Mouse (Mus musculus) thymus, adult 18-20 months (tissue): ENCODE data around the gene Cdk8.

Experiments
- DNase-seq, 2 experiments: peaks; one replicate each; pipeline ENCODE4 v3.0.0; 2022; ENCODE audit warnings: mixed read lengths in 2 of 2

Cdk8 gene

DNA sequence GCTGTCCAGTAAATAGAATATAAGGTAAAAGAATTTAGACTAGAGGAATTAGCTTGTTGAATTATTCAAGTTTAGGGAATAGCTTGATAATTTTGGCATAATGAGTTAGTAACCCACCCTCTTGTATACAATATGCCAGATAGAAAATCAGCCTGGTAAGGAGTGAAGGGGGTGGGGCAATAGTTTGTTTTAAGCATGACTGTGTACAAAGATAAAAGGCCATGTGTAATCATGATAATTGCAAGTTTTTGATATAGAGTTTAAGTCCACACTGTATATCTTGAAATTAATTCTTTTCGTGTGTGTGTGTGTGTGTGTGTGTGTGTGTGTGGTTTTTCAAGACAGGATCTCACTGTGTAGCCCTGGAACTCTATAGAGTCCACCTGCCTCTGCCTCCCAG is 3.3 kb downstream of the Cdk8 start:
- DNase-seq: no peak

- no peak for DNase-seq
Observed at GRCm38 (mm10) chr5:146238274-146238673, 7.2 kb downstream of the Cdk8 start.

GRCm38 (mm10) chr5:146240771-146241170 is 9.7 kb downstream of the Cdk8 start:
- DNase-seq: no peak

DNA sequence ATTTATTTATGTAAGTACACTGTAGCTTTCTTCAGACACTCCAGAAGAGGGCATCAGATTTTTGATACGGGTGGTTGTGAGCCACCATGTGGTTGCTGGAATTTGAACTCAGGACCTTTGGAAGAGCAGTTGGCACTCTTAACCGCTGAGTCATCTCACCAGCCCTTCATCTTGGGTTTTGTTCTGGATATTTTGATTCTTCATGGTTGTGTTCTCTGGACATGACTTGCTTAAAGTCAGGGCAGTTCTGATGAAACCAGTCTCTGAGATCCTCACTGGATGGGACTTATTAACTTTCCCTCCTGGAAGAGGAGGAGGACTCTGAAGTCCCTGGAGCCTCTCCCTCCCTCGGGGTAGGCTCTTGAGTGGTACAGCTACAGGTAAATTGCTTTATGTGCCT is 10.2 kb downstream of the Cdk8 start:
- DNase-seq: no peak

DNA sequence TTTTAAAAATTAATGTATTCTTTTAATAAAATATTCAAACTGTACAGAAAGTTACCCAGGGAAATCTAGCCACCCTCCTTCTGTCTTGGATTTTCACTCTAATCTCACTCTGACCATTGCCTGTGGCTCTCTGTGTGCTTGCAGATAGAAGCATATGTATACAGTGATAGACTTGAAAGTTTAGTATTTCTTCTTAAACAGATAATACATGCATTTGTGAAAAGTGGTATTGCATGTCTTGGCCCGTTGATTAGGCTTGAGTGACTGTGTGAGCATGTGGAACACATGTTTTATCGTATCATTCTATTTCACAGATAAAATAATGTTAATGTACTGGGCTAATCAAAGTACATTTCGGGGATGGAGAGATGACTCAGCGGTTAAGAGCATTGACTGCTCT is 14.2 kb downstream of the Cdk8 start:
- no peak for DNase-seq

DNA sequence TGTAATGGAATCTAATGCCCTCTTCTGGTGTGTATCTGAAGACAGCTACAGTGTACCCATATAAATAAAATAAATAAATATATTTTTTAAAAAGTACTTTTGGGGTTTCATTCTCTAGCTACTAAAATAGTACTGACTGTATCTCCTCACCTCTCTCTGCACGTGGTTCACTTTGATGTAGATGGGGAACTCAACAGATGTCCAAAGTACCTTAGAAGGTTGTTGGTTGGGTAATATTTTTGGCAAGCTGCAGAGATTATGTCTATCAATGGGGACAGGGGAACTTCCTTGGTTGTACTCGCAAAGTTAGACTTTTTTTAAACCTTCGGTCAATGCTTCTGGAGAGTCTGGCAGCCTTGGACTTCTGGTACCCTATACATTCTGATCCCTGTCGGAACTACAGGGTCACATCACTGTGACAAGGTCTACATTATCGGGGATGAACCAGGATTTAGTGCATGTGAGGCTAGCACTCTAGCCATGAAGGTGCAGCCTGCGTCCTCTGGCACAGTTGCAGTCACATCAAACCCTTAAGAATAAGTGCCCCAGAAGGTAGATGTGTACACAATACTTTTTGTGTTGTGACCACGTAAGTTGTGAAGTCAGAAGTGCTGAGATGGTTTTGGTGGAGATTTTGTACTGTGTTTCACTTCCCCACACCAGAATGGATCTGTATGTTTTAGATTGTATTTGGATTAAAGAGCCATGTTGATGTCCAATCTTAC is 14.8 kb downstream of the Cdk8 start:
- no peak for DNase-seq

DNA sequence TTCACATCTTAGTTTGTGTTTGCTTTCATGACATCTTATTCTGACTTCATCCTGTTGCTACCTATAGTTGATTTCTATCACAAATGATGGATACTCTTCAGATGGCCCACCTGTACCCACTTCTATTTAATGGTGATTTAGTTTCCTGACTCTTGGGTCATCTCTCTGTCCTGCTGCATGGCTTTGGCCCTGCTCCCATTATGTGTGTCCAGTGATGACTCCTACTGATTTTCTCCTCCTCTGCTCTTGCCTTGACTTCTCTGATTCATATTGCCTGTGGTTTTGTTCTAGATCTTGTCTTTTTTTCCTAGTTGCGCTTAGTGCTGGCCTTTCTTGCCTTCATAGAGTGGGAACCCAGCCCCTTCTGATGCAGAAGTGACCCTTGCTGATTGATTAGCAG is 15.4 kb downstream of the Cdk8 start:
- DNase-seq: no peak

GRCm38 (mm10) chr5:146247709-146248108 is 16.7 kb downstream of the Cdk8 start:
- DNase-seq: no peak

GRCm38 (mm10) chr5:146248746-146249145 is 17.7 kb downstream of the Cdk8 start:
- no peak for DNase-seq

DNA sequence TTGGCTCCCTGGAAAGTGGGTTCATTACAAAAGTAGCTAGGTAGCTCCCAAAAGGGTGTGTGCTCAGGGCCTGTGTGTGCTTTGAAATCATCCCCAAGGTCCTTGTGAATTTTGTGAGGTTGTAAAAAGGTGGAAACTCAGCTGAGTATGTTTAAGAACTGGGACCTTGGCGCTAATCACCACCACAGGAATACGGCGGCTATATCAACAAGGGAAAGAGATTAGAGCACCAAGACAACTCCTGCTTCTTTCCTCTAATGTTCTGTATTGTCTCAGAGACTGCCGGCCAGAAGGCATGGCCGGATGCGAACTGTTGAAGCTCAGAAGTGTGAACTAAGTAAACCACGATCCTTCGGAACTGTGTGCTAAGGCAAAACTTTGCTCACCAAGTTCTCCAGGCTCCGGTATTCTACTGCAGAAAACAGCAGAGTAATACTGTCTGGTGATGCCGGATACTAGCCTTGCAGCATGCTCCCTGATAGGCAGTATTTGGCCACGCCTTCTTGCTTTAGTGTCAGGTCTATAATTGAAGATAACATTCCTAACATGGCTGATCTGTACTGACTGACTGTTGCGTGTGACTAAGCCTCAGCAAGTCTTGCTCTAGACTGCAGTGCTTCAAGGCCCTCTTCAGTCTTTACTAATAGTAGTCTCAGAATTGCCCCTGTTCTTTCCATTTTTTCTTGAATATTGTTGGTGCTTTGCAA is 19.5 kb downstream of the Cdk8 start:
- DNase-seq: no peak

GRCm38 (mm10) chr5:146251663-146252429 is 20.8 kb downstream of the Cdk8 start:
- no peak for DNase-seq

- no peak for DNase-seq
Observed at GRCm38 (mm10) chr5:146253644-146254043, 22.6 kb downstream of the Cdk8 start.

DNA sequence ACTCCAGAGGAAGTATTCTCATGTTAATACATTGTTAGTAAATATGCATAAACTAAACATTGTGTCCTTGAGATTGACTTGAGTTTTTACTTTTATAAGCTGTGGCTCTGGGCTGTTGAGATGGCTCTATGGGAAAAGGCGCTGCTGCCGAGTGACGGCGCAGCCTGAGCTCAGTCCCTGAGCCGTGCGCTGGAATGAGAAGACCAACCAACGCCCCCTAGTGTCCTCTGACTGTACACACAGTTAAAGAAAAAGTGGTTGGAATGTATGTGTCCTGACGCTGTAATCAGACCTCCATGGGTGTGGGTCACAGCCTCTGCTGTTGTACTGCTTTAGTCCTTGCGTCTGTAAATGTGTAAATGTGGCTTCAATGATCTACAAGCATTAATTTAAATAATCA is 29.0 kb downstream of the Cdk8 start:
- DNase-seq: no peak

DNA sequence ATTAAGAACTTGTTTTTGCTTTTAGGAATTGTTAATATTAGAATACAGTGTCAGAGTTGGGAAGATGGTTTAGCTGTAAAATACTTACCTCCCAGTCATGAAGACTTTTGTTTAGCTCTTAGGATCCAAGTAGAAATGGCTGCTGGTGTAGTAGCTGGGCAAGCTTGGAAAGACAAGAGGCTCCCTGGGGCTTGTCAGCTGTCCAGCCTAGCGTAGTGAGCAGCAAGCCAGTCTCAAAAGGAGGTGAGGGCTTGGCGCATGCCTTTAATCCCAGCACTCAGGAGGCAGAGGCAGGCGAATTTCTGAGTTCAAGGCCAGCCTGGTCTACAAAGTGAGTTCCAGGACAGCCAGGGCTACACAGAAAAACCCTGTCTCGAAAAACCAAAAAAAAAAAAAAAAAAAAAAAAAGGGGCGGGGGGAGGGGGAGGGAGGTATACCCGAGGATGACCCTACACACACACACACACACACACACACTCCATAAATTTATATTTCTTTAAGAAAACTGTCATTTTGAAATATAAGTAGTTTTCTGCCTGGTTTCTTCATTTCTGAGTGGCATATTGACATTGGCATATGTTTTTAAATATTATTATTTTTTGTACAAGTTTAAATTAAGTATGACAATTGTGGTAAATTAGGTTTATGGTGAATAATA is 35.0 kb downstream of the Cdk8 start:
- no peak for DNase-seq

DNA sequence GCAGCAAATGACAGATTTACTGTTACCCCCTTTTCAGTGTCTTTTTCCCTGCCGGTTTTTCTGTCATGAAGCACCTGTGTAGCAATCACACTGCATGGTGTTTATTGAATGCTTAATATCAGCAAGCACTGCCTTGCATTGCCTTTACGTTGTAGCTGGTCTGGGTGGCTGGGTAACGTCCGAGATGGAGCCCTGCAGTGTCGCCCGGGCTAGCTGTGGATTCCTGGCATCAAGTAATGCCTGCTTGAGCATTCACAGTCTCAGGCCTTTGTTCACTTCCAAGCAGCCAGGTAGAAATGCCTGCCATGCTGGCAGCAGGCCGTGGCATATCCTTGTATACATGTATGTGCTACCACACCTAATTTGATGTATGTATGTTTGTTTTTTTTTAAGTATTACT is 36.7 kb downstream of the Cdk8 start:
- DNase-seq: no peak

DNA sequence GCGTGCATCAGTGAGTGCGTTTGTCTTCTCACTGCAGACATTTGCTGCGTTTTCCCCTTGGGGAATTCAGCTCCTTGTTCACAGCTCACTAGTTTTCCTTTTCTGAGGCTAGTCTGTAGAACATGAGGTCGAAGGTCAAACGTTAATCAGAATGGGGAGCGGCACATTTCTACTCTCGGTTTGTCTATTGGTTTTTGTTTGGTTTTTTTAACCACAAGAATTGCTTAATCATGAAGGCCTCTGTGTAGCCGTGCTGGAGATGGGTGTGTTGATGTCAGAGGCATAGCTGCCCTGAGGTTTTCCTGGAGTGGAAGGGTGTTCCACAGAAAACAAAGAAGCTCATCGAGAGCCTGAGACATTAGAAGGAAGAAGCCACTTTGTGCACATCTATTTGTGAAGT is 39.6 kb downstream of the Cdk8 start:
- no peak for DNase-seq

DNA sequence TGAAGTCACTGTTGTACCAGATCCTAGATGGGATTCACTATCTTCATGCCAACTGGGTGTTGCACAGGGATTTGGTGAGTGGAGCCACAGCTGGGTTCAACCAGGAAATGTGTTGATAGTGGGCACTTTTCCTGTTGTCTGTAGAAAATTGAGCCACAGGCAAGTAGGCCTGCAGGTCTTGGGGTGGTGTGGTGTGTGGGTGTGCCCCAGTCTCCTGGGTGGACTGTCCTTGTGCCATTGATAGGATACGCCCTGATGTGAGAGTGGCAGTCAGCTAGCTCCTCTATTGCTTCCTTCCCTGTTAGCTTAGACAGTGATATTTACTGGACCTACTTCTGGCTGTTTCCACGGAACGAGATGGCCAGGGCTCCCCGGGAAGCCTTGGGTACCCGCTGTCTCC is 40.6 kb downstream of the Cdk8 start:
- no peak for DNase-seq

DNA sequence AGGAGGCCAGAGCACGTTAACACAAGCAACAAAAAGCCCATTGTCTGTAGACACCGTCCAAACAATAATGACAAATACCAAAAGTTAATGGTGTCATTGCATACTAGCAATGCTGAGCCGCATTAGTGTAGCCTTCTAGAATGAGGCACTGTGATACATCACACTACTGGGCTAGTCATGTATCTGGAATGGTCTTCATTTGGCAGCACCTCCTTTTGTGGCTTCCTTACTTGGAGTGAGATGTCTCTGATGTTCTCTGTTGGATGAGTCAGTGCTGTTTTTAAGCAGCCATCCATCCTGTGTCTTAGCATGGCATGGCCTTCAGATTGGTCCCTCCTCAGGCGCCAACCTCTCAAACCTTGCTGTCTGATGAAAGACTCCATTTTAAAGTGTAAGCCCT is 42.1 kb downstream of the Cdk8 start:
- DNase-seq: no peak

DNA sequence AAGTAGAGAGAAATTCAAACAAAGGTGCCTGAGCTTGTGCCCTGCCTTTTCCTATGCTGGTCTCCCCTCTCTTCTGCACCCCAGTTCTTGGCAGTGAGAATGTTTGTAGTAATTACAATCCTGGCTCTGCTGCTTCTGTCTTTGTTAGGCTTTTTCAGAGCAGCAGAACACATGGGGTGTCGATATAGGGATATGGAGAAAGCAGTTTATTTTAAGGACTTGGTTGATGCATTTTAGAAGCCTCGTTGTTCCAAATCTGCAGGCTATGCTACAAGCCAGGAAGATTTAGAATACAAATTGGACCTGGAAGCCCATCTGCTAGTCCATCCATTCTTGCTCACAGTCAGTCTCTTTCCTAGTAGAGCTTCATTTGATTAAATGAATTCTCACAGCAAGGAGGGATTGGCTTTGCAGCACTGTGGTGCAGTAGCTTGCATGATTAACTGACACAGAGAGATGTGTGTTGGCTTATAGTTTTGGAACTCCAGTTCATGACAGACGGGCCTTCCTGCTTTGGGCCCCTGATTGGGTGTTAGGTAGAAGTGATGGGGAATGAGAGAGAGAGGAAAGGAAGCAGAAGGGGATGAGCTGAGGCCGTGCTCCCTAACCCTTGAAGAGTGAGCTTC is 43.5 kb downstream of the Cdk8 start:
- DNase-seq: no peak

DNA sequence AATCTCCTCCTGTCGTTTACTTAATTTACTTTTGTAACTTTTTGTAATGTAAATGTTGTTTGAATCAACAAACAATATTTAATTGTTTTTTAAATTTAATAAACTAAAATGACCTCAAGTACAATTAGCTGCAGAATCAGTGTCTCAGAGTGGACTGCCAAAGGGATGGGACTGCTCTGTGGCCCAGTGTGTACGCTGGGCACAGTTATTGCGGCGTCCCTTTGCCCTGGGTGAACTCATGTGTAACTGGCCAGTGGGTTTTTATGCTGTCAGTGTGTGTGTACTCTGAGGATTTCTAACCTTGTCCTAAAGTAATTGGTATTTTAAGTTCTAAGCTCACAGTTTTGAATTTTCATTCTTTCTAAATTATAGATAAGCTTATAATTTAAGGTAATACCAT is 46.5 kb downstream of the Cdk8 start:
- DNase-seq: no peak

DNA sequence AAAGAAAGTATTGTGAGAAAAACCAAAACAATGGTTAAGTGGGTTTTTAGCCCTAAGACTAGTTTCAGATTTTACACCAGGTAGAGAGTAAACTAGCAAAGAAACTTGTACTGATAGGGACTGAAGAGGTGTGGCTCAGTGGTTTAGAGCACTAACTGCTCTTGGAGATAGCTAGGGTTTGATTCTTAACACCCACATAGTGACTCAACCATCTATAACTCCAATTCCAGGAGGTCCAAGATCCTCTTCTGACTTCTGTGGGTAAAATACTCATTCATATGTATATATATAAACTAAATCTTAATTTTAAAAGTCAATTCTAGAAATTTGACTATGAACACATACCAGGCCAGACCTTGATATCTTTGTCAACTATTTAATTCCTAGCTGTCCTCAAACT is 49.0 kb downstream of the Cdk8 start:
- DNase-seq: no peak

DNA sequence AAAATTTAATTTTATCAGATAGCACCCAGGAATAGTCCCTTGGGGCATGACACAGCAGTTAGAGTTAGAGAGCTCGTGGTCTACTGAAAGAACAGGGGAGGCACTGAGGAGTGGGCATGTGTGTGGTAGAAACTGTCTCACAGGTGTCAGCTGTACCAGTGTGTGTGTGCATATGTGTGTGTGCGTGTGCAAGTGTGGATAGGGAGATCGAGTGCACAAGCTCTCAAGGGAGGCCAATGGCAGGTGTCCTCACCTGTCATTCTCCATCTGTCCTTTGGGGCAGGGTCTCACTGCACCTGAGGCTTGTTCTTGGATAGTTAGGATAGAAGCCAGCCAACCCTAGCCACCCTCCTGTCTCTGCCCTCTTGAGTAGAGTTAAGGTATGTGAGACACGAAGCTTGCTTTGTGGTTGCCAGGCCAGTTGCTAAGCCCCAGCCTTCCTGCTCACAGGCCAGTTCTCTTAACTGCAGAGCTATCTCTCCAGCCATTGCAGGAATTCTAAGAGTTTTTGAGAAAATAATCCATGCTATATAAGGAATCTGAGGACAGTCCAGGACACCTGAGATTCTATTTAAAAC is 50.3 kb downstream of the Cdk8 start:
- no peak for DNase-seq
